Comparison of ENCODE assay signal across 16 mouse cellular contexts in genomic region chr14:9526136-9526535, GRCm38 (mm10).
"Had no signal": no experiment of that assay in that cellular context is flagged by ENCODE, and none has a peak within 500 bp of the region (broad histone marks: within the 10 kb centered on the region; RNA-seq: fewer than 3 reads in every experiment).

No protein-coding gene starts in this region.

- H3K9ac ChIP-seq: lung, embryonic 14.5 days; midbrain, embryonic 13.5 days; midbrain, embryonic 15.5 days; neural tube, embryonic 12.5 days; stomach, embryonic 15.5 days had no signal

- H3K27me3 ChIP-seq: megakaryocyte, embryonic 14.5 days; midbrain, embryonic 13.5 days; midbrain, embryonic 15.5 days; neural tube, embryonic 12.5 days; stomach, embryonic 15.5 days had no signal

- DNase-seq: lung, adult 18-20 months; lung, embryonic 14.5 days; lung, postnatal 10 days; lung, postnatal 36 days; right cerebral cortex, postnatal 14 days; thymus, adult 2 months; thymus, postnatal 25 days; thymus, postnatal 4 days had no signal

- H3K4me2 ChIP-seq: lung, embryonic 14.5 days; midbrain, embryonic 11.5 days; midbrain, embryonic 13.5 days; midbrain, embryonic 15.5 days; neural tube, embryonic 12.5 days; stomach, embryonic 15.5 days had no signal

- H3K36me3 ChIP-seq: midbrain, embryonic 13.5 days; midbrain, embryonic 15.5 days; neural tube, embryonic 12.5 days; stomach, embryonic 15.5 days had no signal

- H3K4me1 ChIP-seq: megakaryocyte, embryonic 14.5 days; midbrain, embryonic 13.5 days; midbrain, embryonic 15.5 days; neural tube, embryonic 12.5 days; stomach, embryonic 15.5 days had no signal

- H3K27ac ChIP-seq: macrophage; midbrain, embryonic 13.5 days; midbrain, embryonic 15.5 days; neural tube, embryonic 12.5 days; stomach, embryonic 15.5 days; stomach, postnatal 0 days had no signal

- H3K4me3 ChIP-seq: megakaryocyte, embryonic 14.5 days; midbrain, embryonic 13.5 days; midbrain, embryonic 15.5 days; neural tube, embryonic 12.5 days; stomach, embryonic 15.5 days had no signal

- H3K9me3 ChIP-seq: megakaryocyte, embryonic 14.5 days; midbrain, embryonic 13.5 days; midbrain, embryonic 15.5 days; neural tube, embryonic 12.5 days; stomach, embryonic 15.5 days had no signal

- ATAC-seq: midbrain, embryonic 13.5 days; midbrain, embryonic 15.5 days had no signal
